Mouse (Mus musculus) natural killer cell, adult 2 months (primary cell): ENCODE data around the gene Ankrd13d.

ENCODE experiments used
- DNase-seq, 2 experiments: peaks; one replicate each; pipeline ENCODE4 v3.0.0; 2022; ENCODE audit warnings: low spot score in 2 of 2

The Ankrd13d gene

DNA sequence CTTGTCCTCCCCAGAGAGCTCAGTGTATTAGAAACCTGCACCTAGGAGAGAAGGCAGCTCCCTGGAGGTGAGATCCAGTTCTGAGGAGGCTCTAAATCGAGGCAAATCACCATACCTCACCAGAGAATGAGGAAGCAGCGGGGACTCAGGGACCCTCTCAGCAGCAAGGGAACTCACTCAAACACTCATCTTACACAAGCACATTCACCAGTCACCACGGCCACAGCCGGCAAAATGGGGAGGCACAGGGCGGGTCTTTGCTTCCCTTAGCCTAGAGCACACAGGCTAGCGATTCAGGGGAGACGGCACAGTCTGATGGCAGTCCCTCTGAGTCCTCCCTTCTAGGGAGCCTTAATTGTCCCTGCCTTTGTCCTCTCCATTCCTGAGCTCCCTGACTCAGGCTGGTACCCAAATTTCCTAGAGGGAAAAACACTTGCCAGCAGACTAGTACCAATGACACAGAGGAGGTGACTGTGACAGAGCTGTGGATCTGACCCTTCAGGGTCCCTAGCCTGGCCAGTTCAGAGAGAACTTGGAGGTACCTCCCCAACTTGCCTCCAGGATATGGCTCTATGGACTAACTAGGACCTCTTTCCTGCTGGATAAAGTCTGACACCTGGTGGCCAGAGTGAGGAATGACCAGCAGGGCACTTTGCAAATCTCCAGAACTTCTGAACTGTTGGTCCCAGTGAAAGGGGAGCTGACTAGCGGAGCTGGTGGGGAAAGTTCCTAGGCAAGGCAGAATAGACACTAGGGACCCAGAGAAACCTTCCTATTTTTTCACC is 54.9 kb downstream of the Ankrd13d start:
- peak; percentile 67 to 72 for DNase-seq

DNA sequence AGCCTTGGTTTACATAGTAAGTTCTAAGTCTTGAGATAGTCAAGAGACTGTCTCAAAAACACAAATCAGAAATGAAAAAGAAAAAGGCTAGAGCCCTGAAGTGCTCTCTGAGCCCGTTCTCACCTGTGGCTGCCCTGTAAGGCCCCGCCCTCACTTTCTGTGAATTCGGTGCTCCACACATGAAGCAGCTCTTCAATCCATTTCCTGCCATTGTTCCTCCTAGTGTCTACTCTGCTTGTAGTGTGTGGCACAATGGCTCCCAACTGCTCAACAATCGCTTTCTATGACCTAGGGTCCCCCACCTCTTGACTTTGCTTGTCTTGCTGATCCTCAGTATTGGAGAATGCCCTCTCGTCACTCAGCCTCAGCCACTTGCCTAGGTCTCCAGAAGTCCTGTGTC is 55.5 kb downstream of the Ankrd13d start:
- no peak for DNase-seq

- peak; percentile 71 to 74 for DNase-seq
Observed at GRCm38 (mm10) chr19:4226779-4227178, 56.2 kb downstream of the Ankrd13d start.

DNA sequence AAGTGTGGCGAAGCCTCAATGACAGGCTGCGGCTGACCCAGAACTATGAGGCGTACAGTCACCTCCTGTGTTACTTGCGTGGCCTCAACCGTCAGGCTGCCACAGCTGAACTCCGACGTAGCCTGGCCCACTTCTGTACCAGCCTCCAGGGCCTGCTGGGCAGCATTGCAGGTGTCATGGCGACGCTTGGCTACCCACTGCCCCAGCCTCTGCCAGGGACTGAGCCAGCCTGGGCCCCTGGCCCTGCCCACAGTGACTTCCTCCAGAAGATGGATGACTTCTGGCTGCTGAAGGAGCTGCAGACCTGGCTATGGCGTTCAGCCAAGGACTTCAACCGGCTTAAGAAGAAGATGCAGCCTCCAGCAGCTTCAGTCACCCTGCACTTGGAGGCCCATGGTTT is 60.8 kb downstream of the Ankrd13d start:
- DNase-seq, result peak; percentile 61 to 73

DNA sequence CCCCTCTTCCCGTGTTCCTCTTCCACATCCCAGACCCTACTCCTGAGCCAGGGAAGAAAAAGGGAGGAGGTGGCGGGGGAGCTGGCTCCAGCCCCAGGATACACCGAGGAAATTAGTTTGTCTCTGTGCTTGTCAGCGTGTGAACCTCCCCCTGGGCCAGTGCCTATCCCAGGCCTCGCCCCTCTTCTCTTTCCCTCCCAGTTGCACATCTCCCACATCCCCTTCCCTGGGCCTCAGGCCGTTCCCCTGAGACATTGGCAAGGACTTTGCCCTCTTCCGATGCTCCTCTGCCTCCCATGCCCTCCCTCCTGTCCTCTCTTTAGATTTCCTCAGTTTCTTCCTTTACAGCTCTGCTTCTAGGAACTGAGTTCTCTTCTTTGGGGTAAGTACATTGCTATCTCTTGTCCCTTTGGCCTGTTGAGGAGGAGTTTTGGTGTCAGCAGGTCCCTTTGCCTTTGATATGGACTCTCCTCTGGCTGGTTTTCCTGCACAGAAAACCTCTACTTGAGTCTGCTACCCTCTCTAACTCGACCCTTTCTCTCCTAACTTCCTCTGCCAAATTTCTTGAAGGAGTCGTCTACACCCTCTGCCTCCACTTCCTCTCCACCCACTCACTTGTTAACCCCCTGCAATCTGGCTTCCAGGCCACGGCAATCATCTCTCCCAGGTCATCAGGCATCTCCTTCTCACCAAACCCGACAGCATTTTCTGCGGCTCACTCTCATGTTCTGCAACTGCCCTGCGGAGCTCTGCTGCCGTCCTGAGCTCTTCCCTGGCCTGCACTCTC is 61.8 kb downstream of the Ankrd13d start:
- DNase-seq, result no peak

GRCm38 (mm10) chr19:4220416-4220815 is 62.5 kb downstream of the Ankrd13d start:
- DNase-seq, result no peak
